Mouse (Mus musculus) MEL (cell line): ENCODE results near the gene C1s2.

Source experiments
- CHD1 ChIP-seq: IDR thresholded peaks from 2 replicates; pipeline ENCODE4 v1.6.1; 2012; ENCODE audit warnings: low read depth, mild to moderate bottlenecking, inconsistent platforms, low read length, improper control_type of control experiment
- CTCF ChIP-seq, 3 experiments: IDR thresholded peaks in 2 of 3; conservative IDR thresholded peaks in 1 of 3; 2 replicates each; pipeline ENCODE4 v1.5.1; 2011 to 2012; ENCODE audit warnings: low read length in 3 of 3, low read depth in 2 of 3, mild to moderate bottlenecking in 2 of 3, improper control_type of control experiment in 1 of 3, inconsistent platforms in 1 of 3, mixed read lengths in 1 of 3, moderate library complexity in 1 of 3; ENCODE audit not compliant: control insufficient read depth in 1 of 3, insufficient read depth in 1 of 3, poor library complexity in 1 of 3, severe bottlenecking in 1 of 3
- GABPA ChIP-seq: IDR thresholded peaks from 2 replicates; pipeline ENCODE4 v1.6.1; 2012; ENCODE audit warnings: low read depth, mild to moderate bottlenecking, inconsistent platforms, low read length, improper control_type of control experiment, moderate library complexity
- GATA1 ChIP-seq: IDR thresholded peaks from 2 replicates; pipeline ENCODE4 v1.6.1; 2011; ENCODE audit warnings: low read depth, low read length, improper control_type of control experiment
- MAZ ChIP-seq: IDR thresholded peaks from 2 replicates; pipeline ENCODE4 v1.6.1; 2012; ENCODE audit warnings: low read depth, mild to moderate bottlenecking, inconsistent platforms, low read length, improper control_type of control experiment
- POLR2A ChIP-seq, 2 experiments: IDR thresholded peaks; 2 replicates each; pipeline ENCODE4 v1.6.1; 2011 to 2012; ENCODE audit warnings: low read length in 2 of 2, mild to moderate bottlenecking in 2 of 2, control low read depth in 1 of 2, improper control_type of control experiment in 1 of 2, low read depth in 1 of 2, moderate library complexity in 1 of 2; ENCODE audit not compliant: control insufficient read depth in 1 of 2, insufficient read depth in 1 of 2, poor library complexity in 1 of 2
- RCOR1 ChIP-seq: IDR thresholded peaks from 2 replicates; pipeline ENCODE4 v1.6.1; 2012; ENCODE audit warnings: low read depth, mild to moderate bottlenecking, inconsistent platforms, low read length, improper control_type of control experiment
- TAL1 ChIP-seq: IDR thresholded peaks from 2 replicates; pipeline ENCODE4 v1.6.1; 2012; ENCODE audit warnings: mild to moderate bottlenecking, inconsistent platforms, low read length, moderate library complexity, mixed read lengths
- UBTF ChIP-seq: IDR thresholded peaks from 2 replicates; pipeline ENCODE4 v1.6.1; 2012; ENCODE audit warnings: low read depth, mild to moderate bottlenecking, inconsistent platforms, low read length, improper control_type of control experiment, moderate library complexity, borderline replicate concordance; ENCODE audit not compliant: insufficient read depth
- USF1 ChIP-seq: IDR thresholded peaks from 2 replicates; pipeline ENCODE4 v1.6.1; 2014; ENCODE audit warnings: low read depth, mild to moderate bottlenecking, inconsistent platforms, low read length, improper control_type of control experiment, moderate library complexity
- USF2 ChIP-seq, 2 experiments: IDR thresholded peaks; 2 replicates each; pipeline ENCODE4 v1.6.1; 2011 to 2012; ENCODE audit warnings: improper control_type of control experiment in 2 of 2, low read length in 2 of 2, borderline replicate concordance in 1 of 2, inconsistent platforms in 1 of 2, low read depth in 1 of 2, mild to moderate bottlenecking in 1 of 2; ENCODE audit not compliant: insufficient read depth in 1 of 2

GRCm38 (mm10) chr6:124655893-124656292 lies 20.0 kb upstream of the C1s2 start:
- TF ChIP-seq POLR2A (IDR thresholded peaks at IDR 0.05; ENCODE audit: control insufficient read depth in 1 of 2, insufficient read depth in 1 of 2, low read depth in 1 of 2, low read length in 2 of 2, poor library complexity in 1 of 2) (no peak), GATA1 (no peak), CHD1 (no peak), CTCF (IDR thresholded peaks at IDR 0.05 in 2 of 3, conservative IDR thresholded peaks at IDR 0.05 in 1 of 3; ENCODE audit: control insufficient read depth in 1 of 3, insufficient read depth in 1 of 3, low read depth in 2 of 3, low read length in 3 of 3, poor library complexity in 1 of 3, severe bottlenecking in 1 of 3) (no peak), MAZ (no peak), RCOR1 (no peak), USF1 (no peak), TAL1 (no peak), UBTF (no peak), GABPA (no peak), USF2 (IDR thresholded peaks at IDR 0.05; ENCODE audit: borderline replicate concordance in 1 of 2, insufficient read depth in 1 of 2, low read depth in 1 of 2, low read length in 2 of 2) (no peak)
